Mouse (Mus musculus) G1E (cell line): ENCODE data around the gene Acbd7.

Experiments
- CTCF ChIP-seq: IDR thresholded peaks from 2 replicates; pipeline ENCODE4 v1.5.1; 2012; ENCODE audit warnings: low read depth, low read length, inconsistent platforms, mixed read lengths
- GATA1 ChIP-seq: IDR thresholded peaks from 2 replicates; pipeline ENCODE4 v1.6.1; 2012; ENCODE audit warnings: borderline replicate concordance, low read length, inconsistent platforms, mixed read lengths
- GATA2 ChIP-seq: IDR thresholded peaks from 2 replicates; pipeline ENCODE4 v1.6.1; 2012; ENCODE audit warnings: low read depth, low read length, inconsistent platforms, borderline replicate concordance
- POLR2AphosphoS5 ChIP-seq: IDR thresholded peaks from 2 replicates; pipeline ENCODE4 v1.6.1; 2012; ENCODE audit warnings: low read depth, low read length, inconsistent platforms; ENCODE audit not compliant: insufficient replicate concordance
- TAL1 ChIP-seq: conservative IDR thresholded peaks from 2 replicates; pipeline ENCODE4 v1.6.1; 2012; ENCODE audit warnings: low read depth, low read length, inconsistent platforms, mixed read lengths

DNA sequence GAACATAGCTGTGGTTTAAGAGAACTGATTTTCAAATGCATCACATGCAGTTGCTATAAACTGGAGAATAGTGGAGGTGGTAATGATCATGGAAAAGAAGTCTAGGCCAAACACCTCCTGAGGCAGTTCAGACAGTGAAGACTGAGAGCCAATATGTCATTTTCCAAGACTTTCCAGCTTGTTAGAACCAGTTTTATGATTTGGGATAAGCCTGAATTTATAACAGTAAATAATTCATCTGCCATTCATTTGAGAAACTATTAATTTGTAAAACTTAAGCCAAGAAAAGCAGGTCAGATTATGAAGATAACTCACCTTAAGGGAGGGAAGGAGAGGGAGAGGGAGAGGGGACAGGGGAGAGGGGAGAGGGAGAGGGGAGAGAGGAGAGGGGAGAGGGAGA, 17.2 kb downstream of the Acbd7 start:
- TF ChIP-seq CTCF, result no peak
- no peak for TF ChIP-seq TAL1
- no peak for TF ChIP-seq GATA2
- TF ChIP-seq GATA1, result no peak
- no peak for TF ChIP-seq POLR2AphosphoS5
